Mouse (Mus musculus) kidney, embryonic 15.5 days (tissue): Measurements from ENCODE around the gene Olfr1161. TPM values are rescaled to one million over a fixed set of nuclear protein-coding genes. Genes with fewer than 3 reads are reported as not detected.
"Not testable (repeated sequence)": the region's sequence is repeated elsewhere in the genome, so short reads cannot be mapped to it uniquely, and the experiment has no call there.

Experiments
- ATAC-seq: fragments of 200-750 bp; cut with Nextera tagmentation; replicated peaks from 2 replicates; pipeline ENCODE4 v1.8.0; 2017; ENCODE audit warnings: moderate TSS enrichment; ENCODE audit not compliant: low FRiP score
- H3K27ac ChIP-seq: fragments of 300-500 bp; sonication (generic); 2 replicates; pipeline ENCODE4 v1.5.1; 2015; ENCODE audit warnings: mild to moderate bottlenecking, inconsistent platforms
- H3K27me3 ChIP-seq: fragments of 300-500 bp; sonication (generic); 2 replicates; pipeline ENCODE4 v1.6.1; 2015; ENCODE audit warnings: inconsistent platforms
- H3K36me3 ChIP-seq: fragments of 300-500 bp; sonication (generic); 2 replicates; pipeline ENCODE4 v1.6.1; 2015; ENCODE audit warnings: inconsistent platforms
- H3K4me1 ChIP-seq: fragments of 300-500 bp; sonication (generic); 2 replicates; pipeline ENCODE4 v1.6.1; 2015; ENCODE audit warnings: inconsistent platforms
- H3K4me2 ChIP-seq: fragments of 300-500 bp; sonication (generic); 2 replicates; pipeline ENCODE4 v1.6.1; 2015; ENCODE audit warnings: moderate library complexity, mild to moderate bottlenecking, inconsistent platforms
- H3K4me3 ChIP-seq: fragments of 300-500 bp; sonication (generic); replicated peaks from 2 replicates; pipeline ENCODE4 v1.5.1; 2015; ENCODE audit warnings: mild to moderate bottlenecking, inconsistent platforms
- H3K9ac ChIP-seq: fragments of 300-500 bp; sonication (generic); 2 replicates; pipeline ENCODE4 v1.6.1; 2015; ENCODE audit warnings: mild to moderate bottlenecking, inconsistent platforms
- H3K9me3 ChIP-seq: fragments of 300-500 bp; sonication (generic); replicated peaks from 2 replicates; pipeline ENCODE4 v1.6.1; 2016; ENCODE audit warnings: inconsistent platforms
- WGBS: fragments of 180-500 bp; shearing (Covaris S2); methylation state at CpG from one replicate; pipeline ENCODE4 v1.1.7; 2015; ENCODE audit warnings: mixed read lengths; 5-methylcytosine and 5-hydroxymethylcytosine counted together
- polyA plus RNA-seq: library from polyadenylated mRNA; unstranded; fragments of >200 nt; fragmentation: Nextera tagmentation; extraction: Ambion mirVana; gene quantifications from 2 replicates; pipeline ENCODE4 v1.2.1, GENCODE M21; 2015

Olfr1161 gene
- not detected in 2 replicates for polyA plus RNA-seq

- not testable (repeated sequence) for H3K9me3 ChIP-seq, H3K4me2 ChIP-seq, H3K9ac ChIP-seq, H3K4me1 ChIP-seq, H3K36me3 ChIP-seq, H3K4me3 ChIP-seq, ATAC-seq, H3K27me3 ChIP-seq, H3K27ac ChIP-seq
- 92% methylated on average over 1 of the region's 1 CpGs for WGBS
These were observed at the start of gene Olfr1161 for GRCm38 (mm10) chr2:88022474-88022873. Gene Olfr1161 (plus strand): TSS chr2:88022774.

- Histone ChIP-seq H3K4me2 (no peak within 1 kb of the TSS), H3K4me1 (no peaks in the 10 kb centered on the region), H3K9me3 (no peaks in the 10 kb centered on the region), H3K27ac (no peak within 1 kb of the TSS), H3K4me3 (no peak within 1 kb of the TSS), H3K9ac (no peak within 1 kb of the TSS), H3K36me3 (no peaks in the 10 kb centered on the region), H3K27me3 (no peaks in the 10 kb centered on the region)
- ATAC-seq, result no peak
- WGBS, result 78% methylated on average over 3 of the region's 3 CpGs
These were observed 48.0 kb upstream of the Olfr1161 start, which contains the start of gene Olfr74 for GRCm38 (mm10) chr2:87974563-87974962. Gene Olfr74 (minus strand): TSS chr2:87974663.

GRCm38 (mm10) chr2:87989813-87990212, 32.8 kb upstream of the Olfr1161 start, which contains the start of gene Olfr1158:
Gene Olfr1158 (plus strand): TSS chr2:87990113.
- Histone ChIP-seq H3K9ac (no peak within 1 kb of the TSS), H3K9me3 (no peaks in the 10 kb centered on the region), H3K4me1 (no peaks in the 10 kb centered on the region), H3K4me2 (no peak within 1 kb of the TSS), H3K36me3 (no peaks in the 10 kb centered on the region), H3K27ac (no peak within 1 kb of the TSS), H3K27me3 (no peaks in the 10 kb centered on the region), H3K4me3 (no peak within 1 kb of the TSS)
- ATAC-seq, result no peak

GRCm38 (mm10) chr2:88007515-88008318, 14.9 kb upstream of the Olfr1161 start, which contains the start of gene Olfr1160:
Gene Olfr1160 (minus strand): TSS chr2:88008268.
- Histone ChIP-seq H3K27me3 (no peaks in the 10 kb centered on the region), H3K9me3 (no peaks in the 10 kb centered on the region), H3K4me2 (no peak within 1 kb of the TSS), H3K4me1 (no peaks in the 10 kb centered on the region), H3K27ac (no peak within 1 kb of the TSS), H3K36me3 (no peaks in the 10 kb centered on the region), H3K4me3 (no peak within 1 kb of the TSS), H3K9ac (no peak within 1 kb of the TSS)
- ATAC-seq, result no peak

GRCm38 (mm10) chr2:88037599-88037998, 15.0 kb downstream of the Olfr1161 start, which contains the start of gene Olfr73:
Gene Olfr73 (minus strand): TSS chr2:88037699.
- Histone ChIP-seq H3K9me3 (no peaks in the 10 kb centered on the region), H3K4me3 (no peak within 1 kb of the TSS), H3K4me2 (no peak within 1 kb of the TSS), H3K27me3 (no peaks in the 10 kb centered on the region), H3K36me3 (no peaks in the 10 kb centered on the region), H3K27ac (no peak within 1 kb of the TSS), H3K4me1 (no peaks in the 10 kb centered on the region), H3K9ac (no peak within 1 kb of the TSS)
- ATAC-seq, result no peak

- no peak within 1 kb of the TSS for H3K4me2 ChIP-seq
- WGBS, result 78% methylated on average over 1 of the region's 1 CpGs
- no peaks in the 10 kb centered on the region for H3K4me1 ChIP-seq
- H3K27ac ChIP-seq, result no peak within 1 kb of the TSS
- no peak within 1 kb of the TSS for H3K4me3 ChIP-seq
- H3K27me3 ChIP-seq, result no peaks in the 10 kb centered on the region
- H3K36me3 ChIP-seq, result no peaks in the 10 kb centered on the region
- H3K9ac ChIP-seq, result no peak within 1 kb of the TSS
- no peak for ATAC-seq
- H3K9me3 ChIP-seq, result no peaks in the 10 kb centered on the region
These were observed 28.5 kb downstream of the Olfr1161 start, which contains the start of gene Olfr1162 for GRCm38 (mm10) chr2:88051029-88051428. Gene Olfr1162 (minus strand): TSS chr2:88051129.

- Histone ChIP-seq H3K4me2 (no peak overlapping the region), H3K36me3 (no peaks in the 10 kb centered on the region), H3K27me3 (no peaks in the 10 kb centered on the region), H3K9me3 (peaks cover 4% of the 10 kb centered on the region), H3K9ac (no peak overlapping the region), H3K4me1 (no peaks in the 10 kb centered on the region), H3K4me3 (no peak overlapping the region), H3K27ac (no peak overlapping the region)
- no peak for ATAC-seq
- 89% methylated on average over 2 of the region's 2 CpGs for WGBS
These were observed 41.0 kb downstream of the Olfr1161 start for GRCm38 (mm10) chr2:88063587-88063986.

GRCm38 (mm10) chr2:88071730-88072129, 49.2 kb downstream of the Olfr1161 start, which contains the start of gene Olfr1163:
Gene Olfr1163 (minus strand): TSS chr2:88071830.
- Histone ChIP-seq H3K9me3 (no peaks in the 10 kb centered on the region), H3K4me3 (no peak within 1 kb of the TSS), H3K27ac (no peak within 1 kb of the TSS), H3K9ac (no peak within 1 kb of the TSS), H3K36me3 (no peaks in the 10 kb centered on the region), H3K4me2 (no peak within 1 kb of the TSS), H3K27me3 (no peaks in the 10 kb centered on the region), H3K4me1 (no peaks in the 10 kb centered on the region)
- ATAC-seq, result no peak

Other genes with a start within 250 kb of the Olfr1161 start
- not detected in 2 replicates for gene Olfr152, start 243.3 kb upstream of the Olfr1161 start, polyA plus RNA-seq
- gene Olfr1143, start 222.2 kb upstream of the Olfr1161 start, polyA plus RNA-seq, result not detected in 2 replicates
- not detected in 2 replicates for gene Olfr1145, start 213.0 kb upstream of the Olfr1161 start, polyA plus RNA-seq
- gene Olfr1148, start 192.2 kb upstream of the Olfr1161 start, polyA plus RNA-seq, result not detected in 2 replicates
- gene Olfr1150-ps1, start 178.8 kb upstream of the Olfr1161 start, polyA plus RNA-seq, result not detected in 2 replicates
- not detected in 2 replicates for gene Olfr1151, start 166.9 kb upstream of the Olfr1161 start, polyA plus RNA-seq
- gene Olfr1152, start 156.3 kb upstream of the Olfr1161 start, polyA plus RNA-seq, result not detected in 2 replicates
- gene Olfr1153, start 127.8 kb upstream of the Olfr1161 start, polyA plus RNA-seq, result not detected in 2 replicates
- gene Olfr1154, start 117.6 kb upstream of the Olfr1161 start, polyA plus RNA-seq, result not detected in 2 replicates
- gene Olfr1155, start 77.6 kb upstream of the Olfr1161 start, polyA plus RNA-seq, result not detected in 2 replicates
- gene Olfr1156, start 69.7 kb upstream of the Olfr1161 start, polyA plus RNA-seq, result not detected in 2 replicates
- gene Olfr1157, start 54.5 kb upstream of the Olfr1161 start, polyA plus RNA-seq, result not detected in 2 replicates
- gene Olfr74, start 48.1 kb upstream of the Olfr1161 start, polyA plus RNA-seq, result not detected in 2 replicates
- not detected in 2 replicates for gene Olfr1158, start 32.7 kb upstream of the Olfr1161 start, polyA plus RNA-seq
- gene Olfr1160, start 14.5 kb upstream of the Olfr1161 start, polyA plus RNA-seq, result not detected in 2 replicates
- gene Olfr73, start 14.9 kb downstream of the Olfr1161 start, polyA plus RNA-seq, result 0.05 TPM in 2 replicates
- gene Olfr1162, start 28.4 kb downstream of the Olfr1161 start, polyA plus RNA-seq, result not detected in 2 replicates
- not detected in 2 replicates for gene Olfr1163, start 49.1 kb downstream of the Olfr1161 start, polyA plus RNA-seq
- not detected in 2 replicates for gene Olfr1164, start 71.2 kb downstream of the Olfr1161 start, polyA plus RNA-seq
- not detected in 2 replicates for gene Olfr1166, start 105.5 kb downstream of the Olfr1161 start, polyA plus RNA-seq
- gene Olfr1167, start 132.4 kb downstream of the Olfr1161 start, polyA plus RNA-seq, result not detected in 2 replicates
- gene Olfr1168, start 159.1 kb downstream of the Olfr1161 start, polyA plus RNA-seq, result not detected in 2 replicates
- gene Olfr1170, start 205.6 kb downstream of the Olfr1161 start, polyA plus RNA-seq, result not detected in 2 replicates